Mouse (Mus musculus) bone marrow macrophage, adult 2 months (primary cell): Measurements from ENCODE around the gene Nobox.

Source experiments
- CTCF ChIP-seq: IDR thresholded peaks from 2 replicates; pipeline ENCODE4 v1.5.1; 2012; ENCODE audit warnings: low read depth, mild to moderate bottlenecking, low read length, moderate library complexity
- POLR2A ChIP-seq: IDR thresholded peaks from 2 replicates; pipeline ENCODE4 v1.6.1; 2012; ENCODE audit warnings: mild to moderate bottlenecking, low read depth, low read length, borderline replicate concordance

- TF ChIP-seq POLR2A (no peak), CTCF (no peak)
Observed at GRCm38 (mm10) chr6:43274123-43274522, 35.2 kb downstream of the Nobox start.
